Mouse (Mus musculus) intestine, embryonic 15.5 days (tissue): ENCODE measurements at regions not wholly inside any gene's neighbourhood (a gene's known extent, or its start where the extent isn't known, plus 50 kb on each side); places are given as distances from the start of the nearest gene placed in this dataset.

Source experiments
- ATAC-seq: fragments of 200-750 bp; cut with Nextera tagmentation; 2 replicates; pipeline ENCODE4 v1.8.0; 2017; ENCODE audit warnings: moderate TSS enrichment, moderate library complexity
- H3K27ac ChIP-seq: fragments of 300-500 bp; sonication (generic); 2 replicates; pipeline ENCODE4 v1.5.1; 2015; ENCODE audit warnings: mild to moderate bottlenecking, inconsistent platforms
- H3K27me3 ChIP-seq: fragments of 300-500 bp; sonication (generic); replicated peaks from 2 replicates; pipeline ENCODE4 v1.6.1; 2015; ENCODE audit warnings: inconsistent platforms
- H3K36me3 ChIP-seq: fragments of 300-500 bp; sonication (generic); 2 replicates; pipeline ENCODE4 v1.6.1; 2015; ENCODE audit warnings: inconsistent platforms
- H3K4me1 ChIP-seq: fragments of 300-500 bp; sonication (generic); replicated peaks from 2 replicates; pipeline ENCODE4 v1.6.1; 2015; ENCODE audit warnings: inconsistent platforms
- H3K4me2 ChIP-seq: fragments of 300-500 bp; sonication (generic); replicated peaks from 2 replicates; pipeline ENCODE4 v1.6.1; 2015; ENCODE audit warnings: mild to moderate bottlenecking, inconsistent platforms
- H3K4me3 ChIP-seq: fragments of 300-500 bp; sonication (generic); replicated peaks from 2 replicates; pipeline ENCODE4 v1.5.1; 2015; ENCODE audit warnings: inconsistent platforms
- H3K9ac ChIP-seq: fragments of 300-500 bp; sonication (generic); 2 replicates; pipeline ENCODE4 v1.6.1; 2015; ENCODE audit warnings: inconsistent platforms
- H3K9me3 ChIP-seq: fragments of 300-500 bp; sonication (generic); 2 replicates; pipeline ENCODE4 v1.6.1; 2016; ENCODE audit warnings: inconsistent platforms
- WGBS: fragments of 180-500 bp; shearing (Covaris S2); methylation state at CpG from one replicate; pipeline ENCODE4 v1.1.7; 2015; 5-methylcytosine and 5-hydroxymethylcytosine counted together

DNA sequence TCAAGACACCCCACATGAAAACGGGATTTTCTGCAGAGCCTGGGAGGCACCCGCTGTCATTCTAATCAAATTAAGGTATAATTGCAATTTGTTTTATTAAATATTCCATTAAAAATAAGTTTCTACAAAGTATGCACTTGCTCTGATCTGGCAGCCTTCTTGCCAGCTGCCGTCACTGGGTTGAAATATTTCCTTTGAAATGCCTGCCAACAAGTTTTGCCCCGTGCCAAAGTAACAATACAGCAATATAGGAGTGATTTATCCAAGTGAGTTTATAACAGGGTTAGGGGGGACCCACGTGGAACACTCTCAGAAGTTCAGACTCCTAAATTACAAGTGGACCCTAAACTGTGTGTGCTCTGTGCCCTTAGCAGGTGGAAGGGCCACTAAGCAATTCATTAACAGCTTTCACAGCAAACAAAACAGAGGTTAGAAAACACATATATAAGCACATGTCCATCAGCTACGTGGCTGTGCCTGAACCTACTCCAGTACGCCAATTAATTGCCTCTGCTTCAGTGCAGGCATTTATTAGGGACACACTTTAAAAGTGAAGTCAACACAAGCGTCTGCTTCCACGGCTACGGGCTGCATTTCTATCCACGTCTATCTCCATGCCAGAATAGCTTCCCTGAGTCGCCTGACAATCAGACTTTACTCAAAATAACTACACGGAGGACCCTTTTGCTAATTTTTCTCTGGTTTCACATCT is 275.1 kb downstream of the 1700129C05Rik start:
- ATAC-seq, result no peak
- Histone ChIP-seq H3K27ac (no peak overlapping the region), H3K36me3 (no peaks in the 10 kb centered on the region), H3K4me3 (no peak overlapping the region), H3K27me3 (no peaks in the 10 kb centered on the region), H3K9ac (no peak overlapping the region), H3K4me2 (no peak overlapping the region), H3K4me1 (no peaks in the 10 kb centered on the region), H3K9me3 (no peaks in the 10 kb centered on the region)
- whole genome bisulfite sequencing, result 28% methylated on average over 13 of the region's 13 CpGs

DNA sequence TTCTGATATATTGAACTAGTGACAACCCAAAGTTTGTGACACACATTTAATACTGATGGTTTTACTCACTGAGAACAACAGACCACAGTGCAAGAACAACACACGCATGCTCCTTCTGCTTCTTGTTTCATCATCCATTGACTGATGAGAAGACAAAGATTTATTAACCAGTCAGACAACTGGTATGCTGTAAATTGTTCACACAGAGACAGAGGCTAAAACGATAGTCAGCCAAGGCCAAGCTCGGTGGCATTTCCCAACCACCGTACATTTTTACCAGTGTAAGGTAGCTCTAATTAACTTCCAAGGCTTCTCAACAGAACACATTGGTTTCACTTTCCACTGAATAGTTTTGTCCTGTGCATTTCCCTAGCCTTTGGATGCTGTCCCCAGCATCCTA is 287.8 kb downstream of the 1700129C05Rik start:
- H3K9me3 ChIP-seq, result no peaks in the 10 kb centered on the region
- no peaks in the 10 kb centered on the region for H3K27me3 ChIP-seq
- H3K4me1 ChIP-seq, result no peaks in the 10 kb centered on the region
- no peaks in the 10 kb centered on the region for H3K36me3 ChIP-seq
- H3K4me2 ChIP-seq, result no peak overlapping the region
- no peak overlapping the region for H3K9ac ChIP-seq
- H3K27ac ChIP-seq, result no peak overlapping the region
- 39% methylated on average over 4 of the region's 4 CpGs for WGBS
- H3K4me3 ChIP-seq, result no peak overlapping the region
- no peak for ATAC-seq

DNA sequence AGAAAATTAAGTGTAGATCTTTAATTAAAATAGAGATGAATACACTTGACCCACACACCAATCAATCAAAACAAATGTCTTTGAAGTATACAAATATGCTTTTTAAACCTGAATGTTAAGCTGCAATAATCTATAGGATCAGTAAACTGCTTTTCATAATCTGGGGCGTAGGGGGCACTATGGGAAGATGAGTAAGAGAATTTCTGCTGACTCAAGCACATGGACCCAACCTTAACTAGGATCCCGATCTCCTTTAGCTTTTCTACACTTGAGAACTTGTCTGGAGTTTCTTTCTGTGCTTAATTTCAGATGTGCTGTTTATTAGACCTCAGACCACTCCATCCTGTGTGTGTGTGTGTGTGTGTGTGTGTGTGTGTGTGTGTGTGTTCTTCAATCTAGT is 298.1 kb downstream of the 1700129C05Rik start:
- no peaks in the 10 kb centered on the region for H3K4me1 ChIP-seq
- no peak for ATAC-seq
- no peak overlapping the region for H3K9ac ChIP-seq
- no peak overlapping the region for H3K4me2 ChIP-seq
- no peaks in the 10 kb centered on the region for H3K27me3 ChIP-seq
- no peaks in the 10 kb centered on the region for H3K36me3 ChIP-seq
- H3K27ac ChIP-seq, result no peak overlapping the region
- WGBS, result 85% methylated on average over 2 of the region's 2 CpGs
- no peaks in the 10 kb centered on the region for H3K9me3 ChIP-seq
- H3K4me3 ChIP-seq, result no peak overlapping the region

DNA sequence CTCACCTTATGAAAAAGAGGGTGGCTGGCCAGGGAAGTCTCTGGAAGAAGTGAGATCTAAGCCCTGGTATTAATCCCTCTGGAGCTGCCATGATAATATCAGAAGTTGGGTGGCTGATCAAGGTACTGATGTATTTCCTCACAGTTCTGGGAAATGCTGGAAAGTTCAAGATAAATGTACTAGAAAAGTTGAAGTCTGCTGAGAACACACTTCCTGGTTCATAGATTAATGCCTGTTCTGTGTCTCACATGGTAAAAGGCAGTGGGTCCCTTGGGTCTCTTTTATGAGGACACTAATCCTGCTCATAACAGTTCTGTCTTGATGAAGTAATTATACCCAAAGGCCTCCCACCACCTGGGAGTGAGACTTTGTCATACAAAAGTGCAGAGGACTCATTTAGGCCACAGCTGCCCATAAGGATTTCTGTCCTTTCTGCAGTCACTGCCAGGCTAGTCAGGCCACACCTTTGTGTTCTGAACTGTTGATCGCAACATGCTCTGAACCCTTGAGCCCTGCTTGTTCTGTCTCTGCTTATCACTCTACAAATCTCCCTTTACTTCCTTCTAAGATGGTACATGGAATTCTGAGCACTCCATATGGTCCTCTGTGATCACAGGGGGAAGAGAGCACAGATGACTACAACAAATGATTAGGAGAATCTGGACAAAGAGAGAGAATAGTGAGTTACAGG is 300.4 kb downstream of the 1700129C05Rik start:
- H3K4me1 ChIP-seq, result no peaks in the 10 kb centered on the region
- no peaks in the 10 kb centered on the region for H3K9me3 ChIP-seq
- ATAC-seq, result peak; percentile 71
- no peak overlapping the region for H3K27ac ChIP-seq
- no peaks in the 10 kb centered on the region for H3K27me3 ChIP-seq
- no peak overlapping the region for H3K4me3 ChIP-seq
- 63% methylated on average over 1 of the region's 1 CpGs for WGBS
- no peak overlapping the region for H3K4me2 ChIP-seq
- no peaks in the 10 kb centered on the region for H3K36me3 ChIP-seq
- no peak overlapping the region for H3K9ac ChIP-seq

DNA sequence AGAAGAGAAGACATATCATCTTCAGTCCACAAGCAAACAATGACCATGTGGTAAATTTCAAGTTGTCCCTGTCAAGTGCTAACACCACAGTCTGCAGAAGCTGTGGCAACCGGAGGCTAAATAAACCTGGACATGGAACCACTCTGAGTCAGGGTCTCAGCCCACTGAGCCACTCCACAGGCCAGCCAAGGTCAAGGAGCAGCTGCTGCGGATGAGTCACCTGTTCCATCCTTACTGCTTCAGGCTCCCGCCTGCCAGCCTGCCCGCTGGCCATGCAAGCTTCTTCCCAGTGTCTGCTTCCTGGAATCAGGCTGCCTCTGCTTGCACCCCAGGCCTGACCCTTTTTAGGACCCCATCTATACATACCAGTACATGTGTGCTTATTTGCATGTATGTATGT is 319.8 kb downstream of the 1700129C05Rik start:
- no peak overlapping the region for H3K27ac ChIP-seq
- WGBS, result 54% methylated on average over 4 of the region's 4 CpGs
- ATAC-seq, result no peak
- H3K4me1 ChIP-seq, result no peaks in the 10 kb centered on the region
- no peak overlapping the region for H3K4me2 ChIP-seq
- H3K27me3 ChIP-seq, result no peaks in the 10 kb centered on the region
- H3K4me3 ChIP-seq, result no peak overlapping the region
- H3K36me3 ChIP-seq, result no peaks in the 10 kb centered on the region
- no peak overlapping the region for H3K9ac ChIP-seq
- H3K9me3 ChIP-seq, result no peaks in the 10 kb centered on the region

DNA sequence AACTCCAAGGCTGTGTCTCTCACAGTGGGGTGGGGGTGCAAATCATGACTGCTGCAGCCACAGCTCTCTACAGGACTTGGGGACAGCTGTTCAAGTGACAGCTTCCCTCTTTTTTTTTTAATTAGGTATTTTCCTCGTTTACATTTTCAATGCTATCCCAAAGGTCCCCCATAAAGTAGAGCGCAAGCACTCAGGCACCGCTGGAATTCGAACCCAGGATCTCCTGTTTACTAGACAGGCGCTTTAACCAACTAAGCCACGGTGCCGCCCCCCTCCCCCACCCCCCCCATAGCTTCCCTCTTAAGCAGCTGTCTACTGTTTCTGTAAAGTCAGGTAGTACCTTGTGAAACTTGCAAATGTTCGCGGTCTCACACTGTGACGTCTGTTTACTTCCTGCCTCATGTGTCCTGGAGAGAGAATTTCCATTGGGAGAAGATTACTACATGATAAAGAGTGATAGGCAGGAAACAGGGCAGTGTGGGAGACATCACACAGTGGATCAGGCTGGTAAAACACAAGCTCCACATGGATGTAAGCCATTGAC is 324.7 kb downstream of the 1700129C05Rik start:
- 70% methylated on average over 10 of the region's 10 CpGs for WGBS
- Histone ChIP-seq H3K9me3 (no peaks in the 10 kb centered on the region), H3K9ac (no peak overlapping the region), H3K4me3 (no peak overlapping the region), H3K36me3 (no peaks in the 10 kb centered on the region), H3K27me3 (no peaks in the 10 kb centered on the region), H3K4me1 (no peaks in the 10 kb centered on the region), H3K4me2 (no peak overlapping the region), H3K27ac (no peak overlapping the region)
- no peak for ATAC-seq

DNA sequence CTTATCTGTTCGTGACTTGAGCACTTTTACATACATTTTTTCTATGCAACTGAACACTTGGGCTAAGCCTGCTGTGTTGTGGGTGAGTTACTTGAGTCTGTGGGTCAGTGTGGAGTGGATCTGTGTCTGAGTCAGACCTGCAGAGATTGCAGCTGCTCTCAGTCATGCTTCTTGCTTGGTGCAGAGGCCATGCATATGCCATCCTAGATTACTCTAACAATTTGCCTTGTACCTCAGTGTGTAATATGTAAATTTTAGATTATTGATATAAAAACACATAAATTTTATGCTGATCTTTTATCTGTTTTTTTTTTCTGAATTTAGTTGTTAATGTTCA is 326.2 kb downstream of the 1700129C05Rik start:
- Histone ChIP-seq H3K4me3 (no peak overlapping the region), H3K9me3 (no peaks in the 10 kb centered on the region), H3K9ac (no peak overlapping the region), H3K27me3 (no peaks in the 10 kb centered on the region), H3K27ac (no peak overlapping the region), H3K4me1 (no peaks in the 10 kb centered on the region), H3K36me3 (no peaks in the 10 kb centered on the region), H3K4me2 (no peak overlapping the region)
- WGBS, result 56% methylated on average over 1 of the region's 1 CpGs
- ATAC-seq, result no peak

DNA sequence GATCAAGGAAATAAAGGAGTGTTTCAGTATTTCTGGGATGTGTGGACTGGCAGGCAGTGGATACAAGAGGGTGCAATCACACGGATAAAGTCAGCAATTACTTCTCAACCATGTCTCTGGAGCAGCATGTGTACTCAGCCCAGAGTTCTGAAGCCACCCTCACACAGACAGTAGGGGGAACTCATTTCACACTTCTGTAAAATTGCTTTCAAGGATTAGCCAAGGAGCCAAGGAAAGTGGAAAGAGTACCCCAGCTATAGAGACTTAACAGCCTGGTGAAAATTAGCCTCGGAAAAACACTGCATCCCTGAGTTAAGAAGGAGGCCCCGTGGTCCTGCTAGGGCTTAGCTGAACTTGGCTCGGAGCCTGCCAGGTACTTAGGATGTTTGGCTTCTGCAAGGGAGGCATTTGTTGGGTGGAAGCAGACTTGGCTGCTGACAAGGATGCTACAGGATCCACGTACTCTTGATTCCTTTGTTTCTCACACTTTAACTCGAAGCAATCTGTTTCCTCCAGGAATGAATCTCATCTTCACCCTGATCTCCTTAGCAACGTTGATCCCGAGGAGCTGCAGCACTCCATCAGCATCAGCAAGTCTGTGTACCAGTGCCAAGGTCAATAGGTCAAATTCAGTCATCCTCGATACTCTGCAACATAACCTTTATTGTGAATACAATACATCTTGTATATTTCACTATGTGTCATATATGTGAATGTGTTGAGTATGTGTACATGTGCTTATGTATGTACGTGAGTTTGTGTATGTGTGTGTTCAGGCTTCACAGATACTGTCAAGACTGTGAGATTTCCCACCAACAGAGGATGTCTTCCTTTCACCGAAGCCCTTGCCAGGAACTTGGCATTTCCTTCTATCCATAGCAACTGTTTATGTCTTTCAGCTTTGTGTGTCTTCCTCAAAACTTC is 326.8 kb downstream of the 1700129C05Rik start:
- no peak overlapping the region for H3K9ac ChIP-seq
- H3K9me3 ChIP-seq, result no peaks in the 10 kb centered on the region
- H3K4me2 ChIP-seq, result no peak overlapping the region
- H3K4me1 ChIP-seq, result no peaks in the 10 kb centered on the region
- 43% methylated on average over 11 of the region's 11 CpGs for WGBS
- no peak overlapping the region for H3K27ac ChIP-seq
- no peak overlapping the region for H3K4me3 ChIP-seq
- no peak for ATAC-seq
- H3K36me3 ChIP-seq, result no peaks in the 10 kb centered on the region
- no peaks in the 10 kb centered on the region for H3K27me3 ChIP-seq

DNA sequence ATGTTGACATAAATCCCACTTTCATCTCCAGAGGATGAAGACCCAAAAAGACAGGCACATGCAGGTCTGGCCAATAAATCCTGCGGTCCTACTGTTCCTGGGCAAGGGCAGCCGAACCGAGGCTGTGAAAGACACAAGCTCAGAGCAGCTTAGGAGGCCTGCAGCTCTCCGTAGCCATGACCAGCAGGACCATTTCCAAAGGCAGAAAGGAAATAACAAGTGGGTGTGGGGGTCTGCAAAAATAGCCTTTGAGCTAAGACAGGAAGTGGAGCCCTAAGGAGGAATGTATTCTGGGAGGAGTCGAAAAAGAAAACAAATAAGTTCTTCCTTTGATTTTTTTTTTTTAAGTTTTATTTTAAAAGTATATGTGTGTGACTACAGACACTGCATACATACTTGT is 330.1 kb downstream of the 1700129C05Rik start:
- H3K4me2 ChIP-seq, result no peak overlapping the region
- H3K4me1 ChIP-seq, result no peaks in the 10 kb centered on the region
- H3K27ac ChIP-seq, result no peak overlapping the region
- no peaks in the 10 kb centered on the region for H3K36me3 ChIP-seq
- no peaks in the 10 kb centered on the region for H3K27me3 ChIP-seq
- H3K9me3 ChIP-seq, result no peaks in the 10 kb centered on the region
- 54% methylated on average over 5 of the region's 5 CpGs for WGBS
- H3K9ac ChIP-seq, result no peak overlapping the region
- ATAC-seq, result no peak
- H3K4me3 ChIP-seq, result no peak overlapping the region

DNA sequence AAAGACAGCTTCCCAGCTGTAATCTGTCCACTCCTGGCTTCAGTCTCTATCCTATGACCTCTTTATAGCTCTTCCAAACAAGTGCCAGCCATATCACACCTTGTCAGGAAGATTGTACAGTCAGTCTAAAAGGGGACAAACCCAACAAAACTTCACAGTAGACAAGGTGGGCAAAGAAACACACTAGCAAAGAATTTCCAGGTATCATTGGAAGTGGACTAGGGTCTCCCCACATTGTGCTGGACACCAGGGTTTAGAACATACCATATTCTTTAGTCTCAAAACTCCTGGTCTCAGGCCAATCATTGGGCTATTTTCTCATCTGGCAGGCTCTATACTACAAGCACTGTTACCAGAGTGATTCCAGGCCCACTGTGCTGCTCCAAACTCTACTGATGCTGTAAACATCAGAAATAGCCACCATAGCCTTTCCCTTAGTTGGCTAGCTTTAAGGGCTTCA is 341.3 kb downstream of the 1700129C05Rik start:
- no peak for ATAC-seq
- Histone ChIP-seq H3K27ac (no peak overlapping the region), H3K4me1 (no peaks in the 10 kb centered on the region), H3K4me3 (no peak overlapping the region), H3K9me3 (no peaks in the 10 kb centered on the region), H3K4me2 (no peak overlapping the region), H3K27me3 (no peaks in the 10 kb centered on the region), H3K9ac (no peak overlapping the region), H3K36me3 (no peaks in the 10 kb centered on the region)

DNA sequence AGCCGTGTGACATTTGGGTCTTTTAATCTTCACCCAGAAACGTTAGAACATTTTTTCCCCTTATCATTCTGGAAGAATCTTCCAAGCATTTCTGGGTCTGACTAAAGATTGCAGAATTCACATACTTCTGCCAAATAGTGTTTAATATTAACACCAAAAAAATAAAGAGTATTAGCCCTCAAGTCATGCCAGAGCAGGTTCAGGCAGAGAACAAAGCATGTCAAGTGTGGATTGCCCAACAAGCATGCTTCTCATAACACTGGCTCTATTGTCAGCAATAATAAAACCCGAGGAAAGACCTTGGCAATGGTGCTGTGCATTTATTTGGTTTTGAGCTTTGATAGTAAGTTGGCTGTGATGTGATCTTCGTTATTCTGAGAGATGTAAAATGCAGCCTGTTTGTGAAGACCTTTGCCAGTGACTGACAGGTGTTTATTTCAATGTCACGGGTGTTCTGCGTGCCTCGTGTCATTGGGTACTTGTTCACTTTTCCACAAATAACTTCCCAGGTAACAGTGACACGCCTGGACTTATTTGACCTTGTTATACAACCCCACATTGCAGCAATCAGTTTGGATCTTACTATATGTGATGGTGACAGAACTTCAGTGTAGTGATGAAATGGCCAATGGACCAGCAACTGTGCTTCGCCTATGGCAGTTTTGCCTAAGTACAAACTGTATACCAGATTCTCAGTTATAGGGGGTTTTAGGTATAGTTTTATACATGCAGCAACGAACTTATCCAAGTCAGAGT is 354.3 kb downstream of the 1700129C05Rik start:
- ATAC-seq, result no peak
- no peaks in the 10 kb centered on the region for H3K27me3 ChIP-seq
- 77% methylated on average over 10 of the region's 10 CpGs for WGBS
- H3K36me3 ChIP-seq, result no peaks in the 10 kb centered on the region
- no peak overlapping the region for H3K27ac ChIP-seq
- H3K9me3 ChIP-seq, result no peaks in the 10 kb centered on the region
- H3K9ac ChIP-seq, result no peak overlapping the region
- H3K4me2 ChIP-seq, result no peak overlapping the region
- H3K4me1 ChIP-seq, result no peaks in the 10 kb centered on the region
- H3K4me3 ChIP-seq, result no peak overlapping the region

DNA sequence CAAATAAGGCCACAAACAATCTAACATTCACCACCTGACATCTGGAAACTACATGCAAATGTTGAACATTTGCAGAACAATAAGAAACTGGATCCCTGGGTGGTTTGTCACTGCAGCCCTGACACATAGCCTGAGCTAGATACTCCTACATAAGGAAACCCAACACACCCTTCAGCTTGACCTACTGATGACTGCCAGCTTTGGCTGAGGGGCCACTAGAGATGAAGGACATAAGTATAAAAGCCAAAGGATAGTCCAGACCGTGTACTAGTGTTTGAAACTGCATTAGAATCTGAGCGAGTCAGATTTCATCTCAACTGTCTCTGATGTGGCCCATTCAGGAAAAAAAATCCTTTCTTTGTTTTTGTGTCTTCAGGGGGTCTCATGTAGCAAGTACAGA is 355.1 kb downstream of the 1700129C05Rik start:
- Histone ChIP-seq H3K4me2 (no peak overlapping the region), H3K4me3 (no peak overlapping the region), H3K27me3 (no peaks in the 10 kb centered on the region), H3K27ac (no peak overlapping the region), H3K36me3 (no peaks in the 10 kb centered on the region), H3K9me3 (no peaks in the 10 kb centered on the region), H3K9ac (no peak overlapping the region), H3K4me1 (no peaks in the 10 kb centered on the region)
- ATAC-seq, result no peak
- WGBS, result 84% methylated on average over 2 of the region's 2 CpGs
